Mouse (Mus musculus) liver, postnatal 0 days (tissue): ENCODE data around the gene Max.

Experiments
- CTCF ChIP-seq: sonication (generic); IDR thresholded peaks from 2 replicates; pipeline ENCODE4 v1.5.1; 2016; ENCODE audit warnings: antibody characterized with exemption, low read depth
- EP300 ChIP-seq: IDR thresholded peaks from 2 replicates; pipeline ENCODE4 v1.6.1; 2016; ENCODE audit warnings: antibody characterized with exemption, low read depth, mild to moderate bottlenecking

GRCm38 (mm10) chr12:76916163-76916562 lies 45.8 kb downstream of the Max start:
- no peak for TF ChIP-seq CTCF
- no peak for TF ChIP-seq EP300
